Mouse (Mus musculus): ENCODE data around the gene Ctxn1.

The Ctxn1 gene

DNA sequence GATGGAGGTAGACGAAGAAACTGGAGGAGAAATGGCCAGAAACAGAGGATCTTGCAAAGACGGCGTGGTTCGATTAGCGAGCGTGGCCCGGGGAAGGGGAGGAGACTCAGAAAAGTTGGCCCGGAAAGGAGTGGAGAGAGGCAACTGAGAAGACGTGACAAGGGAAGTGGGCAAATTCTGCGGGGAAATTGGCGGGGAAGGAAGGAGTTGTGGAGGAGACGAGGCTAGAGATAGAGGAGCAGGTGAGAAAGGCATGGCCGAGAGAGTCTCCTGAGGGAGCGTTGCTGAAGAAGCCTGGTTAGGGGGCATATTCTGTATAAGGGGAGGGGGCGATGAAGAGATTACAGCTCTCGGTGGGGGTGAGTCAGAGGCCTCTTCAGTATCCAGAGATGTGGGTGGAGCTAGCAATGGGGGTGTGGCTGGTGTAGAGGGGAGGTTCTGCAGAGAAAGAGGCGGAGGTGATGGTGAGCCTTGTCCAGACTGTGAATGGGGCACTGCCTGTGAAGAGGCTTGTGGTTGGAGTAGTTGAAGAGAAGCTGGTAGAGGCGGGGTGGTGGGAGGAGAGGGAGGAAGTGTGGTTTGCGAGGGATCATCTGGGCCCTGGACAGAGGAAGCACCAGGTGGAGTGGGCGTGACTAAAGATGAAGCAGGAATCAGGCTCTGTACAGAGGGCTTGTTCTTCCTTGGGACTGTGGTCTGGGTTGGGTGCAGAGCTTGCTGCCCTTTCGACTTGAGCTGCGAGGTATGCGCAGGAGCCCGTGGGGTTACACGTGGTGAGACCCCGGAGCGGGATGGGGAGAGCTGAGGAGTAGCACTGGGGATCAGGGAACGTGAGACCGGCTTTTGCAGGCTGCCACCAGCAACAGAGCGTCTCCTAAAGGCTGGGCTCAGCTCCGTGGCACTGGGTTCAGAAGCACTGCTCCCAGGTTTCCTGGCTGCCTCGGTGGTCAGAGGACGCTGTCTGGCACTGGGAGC, 44.8 kb downstream of the Ctxn1 start:
- ATAC-seq (ENCODE audit: low TSS enrichment) = no peak

- no peak for ATAC-seq (ENCODE audit: low TSS enrichment)
Measured at GRCm38 (mm10) chr8:4213210-4214005, 45.7 kb downstream of the Ctxn1 start.

- no peak for ATAC-seq (ENCODE audit: low TSS enrichment)
Measured at GRCm38 (mm10) chr8:4212809-4213209, 46.3 kb downstream of the Ctxn1 start.

GRCm38 (mm10) chr8:4211097-4211496, 48.0 kb downstream of the Ctxn1 start:
- ATAC-seq (ENCODE audit: low TSS enrichment) = no peak
